In genomic region chr9:78174925-78175276, GRCm38 (mm10) we compare ENCODE assay signal across 9 mouse cellular contexts. TPM values are rescaled to one million over a fixed set of nuclear protein-coding genes. Genes with fewer than 3 reads are reported as not detected.
A peak's percentile ranks its signal among the peaks of the same experiment; 100 is the strongest.
DNase-seq lines count a peak whose midpoint lies in the region; ATAC-seq and TF ChIP-seq lines count a peak whose summit lies in the region.
"Not testable (repeated sequence)": the region's sequence is repeated elsewhere in the genome, so short reads cannot be mapped to it uniquely, and the experiment has no call there.
"Had no signal": no experiment of that assay in that cellular context is flagged by ENCODE, and none has a peak within 500 bp of the region (broad histone marks: within the 10 kb centered on the region; RNA-seq: fewer than 3 reads in every experiment).

No protein-coding gene starts in this region.

- not testable (repeated sequence) for TF ChIP-seq CTCF in ES-Bruce4 (IDR thresholded peaks at IDR 0.05; ENCODE audit: low read depth, low read length)

- peak overlapping the region; percentile 10; the same call in 1 of the 2 replicates for H3K4me2 ChIP-seq in forebrain, embryonic 15.5 days (replicated peaks)
- 0 out of 2 replicates have a peak overlapping the region, but pooled peaks have one; percentile 21 for H3K4me2 ChIP-seq in heart, embryonic 16.5 days (ENCODE audit: low read depth, low read length)
- H3K4me2 ChIP-seq in hindbrain, embryonic 16.5 days (ENCODE audit: low read length) = peak overlapping the region; percentile 27; the same call in 1 of the 2 replicates
- H3K4me2 ChIP-seq in kidney, embryonic 16.5 days (replicated peaks; ENCODE audit: low read depth, low read length) = peak overlapping the region; percentile 15; the same call in 1 of the 2 replicates
- not testable (repeated sequence) for H3K4me2 ChIP-seq in liver, embryonic 13.5 days
- H3K4me2 ChIP-seq in midbrain, embryonic 14.5 days (ENCODE audit: low read length) = peak overlapping the region; percentile 22; the same call in 1 of the 2 replicates
- peak overlapping the region; percentile 33 for H3K4me2 ChIP-seq in neural tube, embryonic 15.5 days

- not testable (repeated sequence) for H3K9me3 ChIP-seq in ES-Bruce4 (replicated peaks; ENCODE audit: control insufficient read depth, insufficient read depth, low read length, poor library complexity, severe bottlenecking); forebrain, embryonic 15.5 days; heart, embryonic 16.5 days (replicated peaks; ENCODE audit: control insufficient read depth, low read length); hindbrain, embryonic 16.5 days (ENCODE audit: control insufficient read depth, low read length); kidney, embryonic 16.5 days (ENCODE audit: low read length); liver, embryonic 13.5 days (replicated peaks); midbrain, embryonic 14.5 days (ENCODE audit: control insufficient read depth, low read length); neural tube, embryonic 15.5 days (replicated peaks)

- not testable (repeated sequence) for TF ChIP-seq EP300 in ES-Bruce4 (IDR thresholded peaks at IDR 0.05; ENCODE audit: insufficient read depth, low read depth, low read length)

- not testable (repeated sequence) for H3K4me3 ChIP-seq in ES-Bruce4 (ENCODE audit: low read depth, low read length); forebrain, embryonic 15.5 days; heart, embryonic 16.5 days (ENCODE audit: low read length); hindbrain, embryonic 16.5 days (ENCODE audit: low read length); kidney, embryonic 16.5 days (ENCODE audit: low read length); liver, embryonic 13.5 days (replicated peaks); midbrain, embryonic 14.5 days (replicated peaks; ENCODE audit: low read depth, low read length); neural tube, embryonic 15.5 days (replicated peaks)

- 31% methylated on average over 3 of the region's 3 CpGs for WGBS in forebrain, embryonic 15.5 days
- WGBS in heart, embryonic 16.5 days = 33% methylated on average over 3 of the region's 3 CpGs
- 38% methylated on average over 3 of the region's 3 CpGs for WGBS in hindbrain, embryonic 16.5 days
- 27% methylated on average over 3 of the region's 3 CpGs for WGBS in kidney, embryonic 16.5 days
- 40% methylated on average over 3 of the region's 3 CpGs for WGBS in liver, embryonic 13.5 days (ENCODE audit: insufficient replicate concordance)
- 40% methylated on average over 3 of the region's 3 CpGs for WGBS in midbrain, embryonic 14.5 days
- WGBS in neural tube, embryonic 15.5 days = 45% methylated on average over 3 of the region's 3 CpGs

- ATAC-seq in forebrain, embryonic 15.5 days (replicated peaks) = 0 out of 2 replicates have a peak, but pooled peaks have one; percentile 38
- not testable (repeated sequence) for ATAC-seq in heart, embryonic 16.5 days (replicated peaks; ENCODE audit: extremely low read depth, insufficient read depth, low FRiP score); liver, embryonic 13.5 days (ENCODE audit: low read depth); neural tube, embryonic 15.5 days (ENCODE audit: low FRiP score)
- peak; percentile 29; the same call in 1 of the 2 replicates for ATAC-seq in hindbrain, embryonic 16.5 days
- peak; percentile 29; the same call in 1 of the 2 replicates for ATAC-seq in kidney, embryonic 16.5 days (ENCODE audit: low FRiP score, low TSS enrichment)
- peak; percentile 46; the same call in 1 of the 2 replicates for ATAC-seq in midbrain, embryonic 14.5 days (ENCODE audit: low FRiP score, low TSS enrichment)

- not testable (repeated sequence) for H3K9ac ChIP-seq in ES-Bruce4 (ENCODE audit: low read depth, poor library complexity, severe bottlenecking); forebrain, embryonic 15.5 days (replicated peaks); heart, embryonic 16.5 days (ENCODE audit: low read length); hindbrain, embryonic 16.5 days (ENCODE audit: low read depth, low read length); kidney, embryonic 16.5 days (replicated peaks; ENCODE audit: low read length); liver, embryonic 13.5 days; midbrain, embryonic 14.5 days (replicated peaks; ENCODE audit: low read length); neural tube, embryonic 15.5 days (replicated peaks)

- not testable (repeated sequence) for H3K36me3 ChIP-seq in ES-Bruce4 (ENCODE audit: control insufficient read depth, insufficient read depth, low read length, poor library complexity, severe bottlenecking); forebrain, embryonic 15.5 days; heart, embryonic 16.5 days (ENCODE audit: control insufficient read depth, insufficient read depth); hindbrain, embryonic 16.5 days (ENCODE audit: control insufficient read depth, insufficient read depth, low read length); kidney, embryonic 16.5 days (ENCODE audit: insufficient read depth, low read length); liver, embryonic 13.5 days; midbrain, embryonic 14.5 days (ENCODE audit: control insufficient read depth, insufficient read depth, low read length); neural tube, embryonic 15.5 days

- not testable (repeated sequence) for DNase-seq in liver, embryonic 13.5 days; midbrain, embryonic 14.5 days

- TF ChIP-seq POLR2A in ES-Bruce4 (IDR thresholded peaks at IDR 0.05; ENCODE audit: insufficient read depth, low read length) = not testable (repeated sequence)

- H3K4me1 ChIP-seq in ES-Bruce4 (ENCODE audit: control insufficient read depth, insufficient read depth, low read length); heart, embryonic 16.5 days (ENCODE audit: control insufficient read depth, insufficient read depth, low read length); hindbrain, embryonic 16.5 days (ENCODE audit: control insufficient read depth, insufficient read depth, low read depth, low read length); midbrain, embryonic 14.5 days (ENCODE audit: control insufficient read depth, insufficient read depth, low read length): not testable (repeated sequence)
- H3K4me1 ChIP-seq in forebrain, embryonic 15.5 days = peaks cover 12% of the 10 kb centered on the region; the same call in 1 of the 2 replicates
- H3K4me1 ChIP-seq in kidney, embryonic 16.5 days (ENCODE audit: insufficient read depth, low read length) = peaks cover 14% of the 10 kb centered on the region; the same call in 1 of the 2 replicates
- H3K4me1 ChIP-seq in liver, embryonic 13.5 days (replicated peaks) = peaks cover 11% of the 10 kb centered on the region
- H3K4me1 ChIP-seq in neural tube, embryonic 15.5 days = peaks cover 13% of the 10 kb centered on the region

- H3K27ac ChIP-seq in ES-Bruce4 (ENCODE audit: insufficient read depth, low read length) = peak overlapping the region; percentile 83
- H3K27ac ChIP-seq in forebrain, embryonic 15.5 days (replicated peaks) = peak overlapping the region; percentile 43
- peak overlapping the region; percentile 67; the same call in 1 of the 2 replicates for H3K27ac ChIP-seq in heart, embryonic 16.5 days (ENCODE audit: low read length)
- H3K27ac ChIP-seq in hindbrain, embryonic 16.5 days (ENCODE audit: low read depth, low read length) = peak overlapping the region; percentile 34; the same call in 1 of the 2 replicates
- peak overlapping the region; percentile 34; the same call in 1 of the 2 replicates for H3K27ac ChIP-seq in kidney, embryonic 16.5 days (ENCODE audit: low read length)
- peak overlapping the region; percentile 12; the same call in 1 of the 2 replicates for H3K27ac ChIP-seq in liver, embryonic 13.5 days
- 0 out of 2 replicates have a peak overlapping the region, but pooled peaks have one; percentile 26 for H3K27ac ChIP-seq in midbrain, embryonic 14.5 days (replicated peaks; ENCODE audit: low read depth, low read length)
- peak overlapping the region; percentile 60; the same call in 1 of the 2 replicates for H3K27ac ChIP-seq in neural tube, embryonic 15.5 days (replicated peaks)

- H3K27me3 ChIP-seq in ES-Bruce4 (ENCODE audit: control insufficient read depth, insufficient read depth, low read length, poor library complexity, severe bottlenecking); forebrain, embryonic 15.5 days; heart, embryonic 16.5 days (ENCODE audit: control insufficient read depth, insufficient read depth, low read length); hindbrain, embryonic 16.5 days (replicated peaks; ENCODE audit: control insufficient read depth, insufficient read depth, low read length); kidney, embryonic 16.5 days (ENCODE audit: insufficient read depth, low read length); liver, embryonic 13.5 days; midbrain, embryonic 14.5 days (ENCODE audit: control insufficient read depth, insufficient read depth, low read length); neural tube, embryonic 15.5 days (replicated peaks): not testable (repeated sequence)

RNA-seq across cellular contexts. Expression of gene Gsta4, which starts 7.7 kb away (rescaled TPM):
- 322 and 323 TPM in 2 replicates for polyA plus RNA-seq in ES-Bruce4 (2011; ENCODE audit: insufficient read depth, insufficient read length, low read depth, missing spikeins)
- polyA plus RNA-seq in forebrain, embryonic 15.5 days (2015; fragmentation: Nextera tagmentation; extraction: Ambion mirVana) = 16.0 and 16.8 TPM in 2 replicates
- polyA plus RNA-seq in heart, embryonic 16.5 days (2015; fragmentation: Nextera tagmentation; extraction: Ambion mirVana) = 67.5 and 71.7 TPM in 2 replicates
- 28.5 and 30.6 TPM in 2 replicates for polyA plus RNA-seq in hindbrain, embryonic 16.5 days (2015; fragmentation: Nextera tagmentation; extraction: Ambion mirVana)
- polyA plus RNA-seq in kidney, embryonic 16.5 days (2015; fragmentation: Nextera tagmentation; extraction: Ambion mirVana) = 134 and 150 TPM in 2 replicates
- polyA plus RNA-seq in liver, embryonic 13.5 days (2015; fragmentation: Nextera tagmentation; extraction: Ambion mirVana) = 23.3 and 27.8 TPM in 2 replicates
- 11.1 and 15.5 TPM in 2 replicates for polyA plus RNA-seq in midbrain, embryonic 14.5 days (2014; fragmentation: Nextera tagmentation; extraction: Ambion mirVana)
- polyA plus RNA-seq in neural tube, embryonic 15.5 days (2015; fragmentation: Nextera tagmentation; extraction: Ambion mirVana) = 38.4 and 40.5 TPM in 2 replicates

RNA-seq across cellular contexts. Expression of gene Gsta1, which starts 55.6 kb away (rescaled TPM):
- not detected in 2 replicates for polyA plus RNA-seq in ES-Bruce4 (2011; ENCODE audit: insufficient read depth, insufficient read length, low read depth, missing spikeins)
- polyA plus RNA-seq in forebrain, embryonic 15.5 days (2015; fragmentation: Nextera tagmentation; extraction: Ambion mirVana) = not detected in 2 replicates
- 0.42 TPM in 1 of 2 replicates, not detected in the other for polyA plus RNA-seq in heart, embryonic 16.5 days (2015; fragmentation: Nextera tagmentation; extraction: Ambion mirVana)
- polyA plus RNA-seq in hindbrain, embryonic 16.5 days (2015; fragmentation: Nextera tagmentation; extraction: Ambion mirVana) = not detected in 2 replicates
- 2.8 TPM in 2 replicates for polyA plus RNA-seq in kidney, embryonic 16.5 days (2015; fragmentation: Nextera tagmentation; extraction: Ambion mirVana)
- polyA plus RNA-seq in liver, embryonic 13.5 days (2015; fragmentation: Nextera tagmentation; extraction: Ambion mirVana) = 0.17 TPM in 1 of 2 replicates, not detected in the other
- polyA plus RNA-seq in midbrain, embryonic 14.5 days (2014; fragmentation: Nextera tagmentation; extraction: Ambion mirVana) = not detected in 2 replicates
- polyA plus RNA-seq in neural tube, embryonic 15.5 days (2015; fragmentation: Nextera tagmentation; extraction: Ambion mirVana) = 0.22 TPM in 1 of 2 replicates, not detected in the other
- polyA plus RNA-seq: testis, adult 2 months had no signal

Comparison
In these comparisons a context has a peak if more than half of its experiments do, and no peak if none do; other contexts are left out.
1. H3K27ac ChIP-seq: peak in every context shown above with its lines; median percentile 83 in ES-Bruce4; 67 in heart, embryonic 16.5 days; 60 in neural tube, embryonic 15.5 days; 43 in forebrain, embryonic 15.5 days; 34 in hindbrain, embryonic 16.5 days; 34 in kidney, embryonic 16.5 days; 26 in midbrain, embryonic 14.5 days; 12 in liver, embryonic 13.5 days.